Mouse (Mus musculus): ENCODE data around the gene Bdkrb2. TPM values are rescaled to one million over a fixed set of nuclear protein-coding genes. Genes with fewer than 3 reads are reported as not detected.
A peak's percentile ranks its signal among the peaks of the same experiment; 100 is the strongest.

Bdkrb2 gene
- 2.4 and 3.1 TPM in 2 replicates for polyA plus RNA-seq (2015; fragmentation: Nextera tagmentation; extraction: Ambion mirVana)

GRCm38 (mm10) chr12:105562936-105563680 lies at the start of gene Bdkrb2:
Gene Bdkrb2 (plus strand): TSS chr12:105563226.
- peak; percentile 42 for ATAC-seq (ENCODE audit: low FRiP score)
- peaks cover 27% of the 10 kb centered on the region for H3K4me1 ChIP-seq
- H3K36me3 ChIP-seq = no peaks in the 10 kb centered on the region
- 4% methylated on average over 25 of the region's 25 CpGs for WGBS
- no peaks in the 10 kb centered on the region for H3K9me3 ChIP-seq (replicated peaks)
- peaks cover 35% of the 10 kb centered on the region for H3K27me3 ChIP-seq (replicated peaks)
- peak within 1 kb of the TSS; percentile 4; the same call in 1 of the 2 replicates for H3K27ac ChIP-seq (replicated peaks)
- peak within 1 kb of the TSS; percentile 39 for H3K9ac ChIP-seq (replicated peaks)
- peak within 1 kb of the TSS; percentile 68 for H3K4me2 ChIP-seq
- H3K4me3 ChIP-seq (replicated peaks) = peak within 1 kb of the TSS; percentile 36

GRCm38 (mm10) chr12:105514111-105514510 lies 48.9 kb upstream of the Bdkrb2 start:
- H3K27ac ChIP-seq (replicated peaks) = no peak overlapping the region
- no peak for ATAC-seq (ENCODE audit: low FRiP score)
- no peaks in the 10 kb centered on the region for H3K4me1 ChIP-seq
- H3K27me3 ChIP-seq (replicated peaks) = no peaks in the 10 kb centered on the region
- H3K9me3 ChIP-seq (replicated peaks) = no peaks in the 10 kb centered on the region
- H3K4me2 ChIP-seq = no peak overlapping the region
- no peaks in the 10 kb centered on the region for H3K36me3 ChIP-seq
- H3K4me3 ChIP-seq (replicated peaks) = no peak overlapping the region
- 68% methylated on average over 10 of the region's 10 CpGs for WGBS
- no peak overlapping the region for H3K9ac ChIP-seq (replicated peaks)

- H3K9me3 ChIP-seq (replicated peaks) = no peaks in the 10 kb centered on the region
- H3K9ac ChIP-seq (replicated peaks) = no peak overlapping the region
- no peak overlapping the region for H3K27ac ChIP-seq (replicated peaks)
- no peaks in the 10 kb centered on the region for H3K27me3 ChIP-seq (replicated peaks)
- no peak overlapping the region for H3K4me2 ChIP-seq
- no peak overlapping the region for H3K4me3 ChIP-seq (replicated peaks)
- WGBS = 76% methylated on average over 21 of the region's 21 CpGs
- 0 out of 2 replicates have a peak, but pooled peaks cover 3% of the 10 kb centered on the region for H3K4me1 ChIP-seq
- ATAC-seq (ENCODE audit: low FRiP score) = no peak
- no peaks in the 10 kb centered on the region for H3K36me3 ChIP-seq
These were observed 45.9 kb upstream of the Bdkrb2 start for GRCm38 (mm10) chr12:105517026-105517675.

- Histone ChIP-seq H3K27me3 (replicated peaks) (no peaks in the 10 kb centered on the region), H3K9me3 (replicated peaks) (no peaks in the 10 kb centered on the region), H3K4me2 (no peak overlapping the region), H3K9ac (replicated peaks) (no peak overlapping the region), H3K27ac (replicated peaks) (no peak overlapping the region), H3K4me1 (0 out of 2 replicates have a peak, but pooled peaks cover 3% of the 10 kb centered on the region), H3K36me3 (no peaks in the 10 kb centered on the region), H3K4me3 (replicated peaks) (no peak overlapping the region)
- WGBS = 91% methylated on average over 2 of the region's 2 CpGs
- ATAC-seq (ENCODE audit: low FRiP score) = no peak
These were observed 43.2 kb upstream of the Bdkrb2 start for GRCm38 (mm10) chr12:105519851-105520250.

- H3K9ac ChIP-seq (replicated peaks) = no peak overlapping the region
- no peak overlapping the region for H3K4me3 ChIP-seq (replicated peaks)
- H3K9me3 ChIP-seq (replicated peaks) = no peaks in the 10 kb centered on the region
- no peak overlapping the region for H3K4me2 ChIP-seq
- no peak for ATAC-seq (ENCODE audit: low FRiP score)
- H3K36me3 ChIP-seq = no peaks in the 10 kb centered on the region
- WGBS = 71% methylated on average over 15 of the region's 15 CpGs
- 0 out of 2 replicates have a peak overlapping the region, but pooled peaks have one; percentile 10 for H3K27ac ChIP-seq (replicated peaks)
- H3K27me3 ChIP-seq (replicated peaks) = no peaks in the 10 kb centered on the region
- 0 out of 2 replicates have a peak, but pooled peaks cover 3% of the 10 kb centered on the region for H3K4me1 ChIP-seq
These were observed 41.8 kb upstream of the Bdkrb2 start for GRCm38 (mm10) chr12:105521170-105521762.

- no peak overlapping the region for H3K4me3 ChIP-seq (replicated peaks)
- no peaks in the 10 kb centered on the region for H3K36me3 ChIP-seq
- H3K27ac ChIP-seq (replicated peaks) = no peak overlapping the region
- H3K4me2 ChIP-seq = no peak overlapping the region
- no peak for ATAC-seq (ENCODE audit: low FRiP score)
- no peaks in the 10 kb centered on the region for H3K9me3 ChIP-seq (replicated peaks)
- no peaks in the 10 kb centered on the region for H3K27me3 ChIP-seq (replicated peaks)
- 63% methylated on average over 2 of the region's 2 CpGs for WGBS
- 0 out of 2 replicates have a peak, but pooled peaks cover 6% of the 10 kb centered on the region for H3K4me1 ChIP-seq
- H3K9ac ChIP-seq (replicated peaks) = no peak overlapping the region
These were observed 39.3 kb upstream of the Bdkrb2 start for GRCm38 (mm10) chr12:105523737-105524136.

- Histone ChIP-seq H3K9me3 (replicated peaks) (no peaks in the 10 kb centered on the region), H3K9ac (replicated peaks) (no peak overlapping the region), H3K27me3 (replicated peaks) (no peaks in the 10 kb centered on the region), H3K4me2 (no peak overlapping the region), H3K4me1 (peaks cover 10% of the 10 kb centered on the region), H3K36me3 (no peaks in the 10 kb centered on the region), H3K4me3 (replicated peaks) (no peak overlapping the region), H3K27ac (replicated peaks) (peak overlapping the region; percentile 61; the same call in 1 of the 2 replicates)
- WGBS = 73% methylated on average over 3 of the region's 3 CpGs
- no peak for ATAC-seq (ENCODE audit: low FRiP score)
These were observed 36.8 kb upstream of the Bdkrb2 start for GRCm38 (mm10) chr12:105526186-105526585.

- WGBS = 25% methylated on average over 5 of the region's 5 CpGs
These were observed 36.2 kb upstream of the Bdkrb2 start for GRCm38 (mm10) chr12:105526829-105527228.

GRCm38 (mm10) chr12:105529545-105529944 lies 33.5 kb upstream of the Bdkrb2 start:
- 72% methylated on average over 9 of the region's 9 CpGs for WGBS
- H3K4me2 ChIP-seq = no peak overlapping the region
- no peak overlapping the region for H3K4me3 ChIP-seq (replicated peaks)
- H3K27ac ChIP-seq (replicated peaks) = no peak overlapping the region
- no peak overlapping the region for H3K9ac ChIP-seq (replicated peaks)
- H3K4me1 ChIP-seq = peaks cover 21% of the 10 kb centered on the region
- no peaks in the 10 kb centered on the region for H3K27me3 ChIP-seq (replicated peaks)
- no peaks in the 10 kb centered on the region for H3K9me3 ChIP-seq (replicated peaks)
- H3K36me3 ChIP-seq = no peaks in the 10 kb centered on the region
- no peak for ATAC-seq (ENCODE audit: low FRiP score)

More at GRCm38 (mm10) chr12:105526829-105527228, 36.2 kb upstream of the Bdkrb2 start:
- H3K36me3 ChIP-seq = no peaks in the 10 kb centered on the region
- H3K9me3 ChIP-seq (replicated peaks) = no peaks in the 10 kb centered on the region
- no peak overlapping the region for H3K4me2 ChIP-seq
- H3K27me3 ChIP-seq (replicated peaks) = no peaks in the 10 kb centered on the region
- H3K4me1 ChIP-seq = peaks cover 16% of the 10 kb centered on the region
- no peak overlapping the region for H3K4me3 ChIP-seq (replicated peaks)
- no peak overlapping the region for H3K9ac ChIP-seq (replicated peaks)
- ATAC-seq (ENCODE audit: low FRiP score) = peak; percentile 88
- H3K27ac ChIP-seq (replicated peaks) = peak overlapping the region; percentile 61; the same call in 1 of the 2 replicates

GRCm38 (mm10) chr12:105531724-105532371 lies 31.2 kb upstream of the Bdkrb2 start:
- Histone ChIP-seq H3K4me3 (replicated peaks) (no peak overlapping the region), H3K9me3 (replicated peaks) (no peaks in the 10 kb centered on the region), H3K27ac (replicated peaks) (peak overlapping the region; percentile 58), H3K4me1 (peaks cover 26% of the 10 kb centered on the region), H3K36me3 (no peaks in the 10 kb centered on the region), H3K4me2 (no peak overlapping the region), H3K9ac (replicated peaks) (no peak overlapping the region), H3K27me3 (replicated peaks) (no peaks in the 10 kb centered on the region)
- ATAC-seq (ENCODE audit: low FRiP score) = no peak
- 21% methylated on average over 8 of the region's 8 CpGs for WGBS

- Histone ChIP-seq H3K4me3 (replicated peaks) (no peak overlapping the region), H3K9me3 (replicated peaks) (no peaks in the 10 kb centered on the region), H3K9ac (replicated peaks) (no peak overlapping the region), H3K27me3 (replicated peaks) (no peaks in the 10 kb centered on the region), H3K4me2 (no peak overlapping the region), H3K4me1 (peaks cover 20% of the 10 kb centered on the region), H3K36me3 (no peaks in the 10 kb centered on the region), H3K27ac (replicated peaks) (no peak overlapping the region)
- no peak for ATAC-seq (ENCODE audit: low FRiP score)
- WGBS = 92% methylated on average over 4 of the region's 4 CpGs
These were observed 28.2 kb upstream of the Bdkrb2 start for GRCm38 (mm10) chr12:105534842-105535241.
